Mouse (Mus musculus): ENCODE measurements at regions not wholly inside any gene's neighbourhood (a gene's known extent, or its start where the extent isn't known, plus 50 kb on each side); places are given as distances from the start of the nearest gene placed in this dataset.

- TF ChIP-seq RAD21 (IDR thresholded peaks at IDR 0.05; ENCODE audit: low read depth, low read length) (no peak), MAX (IDR thresholded peaks at IDR 0.05; ENCODE audit: low read length) (no peak), GATA1 (IDR thresholded peaks at IDR 0.05; ENCODE audit: low read depth, low read length) (no peak), MEF2A (IDR thresholded peaks at IDR 0.05; ENCODE audit: extremely low read depth, insufficient replicate concordance, low read depth, low read length, poor library complexity, severe bottlenecking) (no peak)
Measured at GRCm38 (mm10) chr9:92132440-92132839, 60.3 kb upstream of the Plscr5 start.

All from MEL (cell line).